Mouse (Mus musculus) forelimb bud, embryonic 11.5 days (tissue): ENCODE measurements around the gene Hkdc1.
A peak's percentile ranks its signal among the peaks of the same experiment; 100 is the strongest.

Experiments
- DNase-seq: peaks from one replicate; pipeline ENCODE4 v3.0.0-alpha.2; 2012; ENCODE audit warnings: low read depth, low spot score

Hkdc1 gene

DNA sequence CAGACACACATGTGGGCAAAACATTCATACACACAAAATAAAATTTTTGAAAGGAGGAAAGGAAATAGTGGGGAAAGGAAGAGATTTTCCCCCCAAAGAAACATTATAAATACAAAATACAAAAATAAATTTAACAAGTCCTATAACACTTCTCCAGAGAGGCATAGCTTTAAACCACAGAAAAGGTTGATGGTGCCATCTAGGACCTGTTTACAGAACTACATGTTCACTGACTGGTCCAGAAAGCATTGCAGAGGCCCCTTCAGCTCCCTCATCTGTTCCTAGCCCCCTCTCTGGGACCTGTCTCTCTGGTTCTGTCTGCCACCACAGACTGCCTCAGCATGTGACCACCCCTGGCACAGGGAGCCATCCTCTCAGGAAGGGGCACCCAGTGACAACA is 41.4 kb downstream of the Hkdc1 start:
- DNase-seq = no peak

- no peak for DNase-seq
These were observed 42.5 kb downstream of the Hkdc1 start, which contains the start of gene Hk1 for GRCm38 (mm10) chr10:62379808-62380207. Hk1 (minus strand) TSS chr10:62379908.

- no peak for DNase-seq
These were observed 63.5 kb downstream of the Hkdc1 start for GRCm38 (mm10) chr10:62358827-62359226.

GRCm38 (mm10) chr10:62356105-62356730 is 66.1 kb downstream of the Hkdc1 start:
- no peak for DNase-seq

GRCm38 (mm10) chr10:62345147-62345546 is 77.1 kb downstream of the Hkdc1 start:
- DNase-seq = no peak

DNA sequence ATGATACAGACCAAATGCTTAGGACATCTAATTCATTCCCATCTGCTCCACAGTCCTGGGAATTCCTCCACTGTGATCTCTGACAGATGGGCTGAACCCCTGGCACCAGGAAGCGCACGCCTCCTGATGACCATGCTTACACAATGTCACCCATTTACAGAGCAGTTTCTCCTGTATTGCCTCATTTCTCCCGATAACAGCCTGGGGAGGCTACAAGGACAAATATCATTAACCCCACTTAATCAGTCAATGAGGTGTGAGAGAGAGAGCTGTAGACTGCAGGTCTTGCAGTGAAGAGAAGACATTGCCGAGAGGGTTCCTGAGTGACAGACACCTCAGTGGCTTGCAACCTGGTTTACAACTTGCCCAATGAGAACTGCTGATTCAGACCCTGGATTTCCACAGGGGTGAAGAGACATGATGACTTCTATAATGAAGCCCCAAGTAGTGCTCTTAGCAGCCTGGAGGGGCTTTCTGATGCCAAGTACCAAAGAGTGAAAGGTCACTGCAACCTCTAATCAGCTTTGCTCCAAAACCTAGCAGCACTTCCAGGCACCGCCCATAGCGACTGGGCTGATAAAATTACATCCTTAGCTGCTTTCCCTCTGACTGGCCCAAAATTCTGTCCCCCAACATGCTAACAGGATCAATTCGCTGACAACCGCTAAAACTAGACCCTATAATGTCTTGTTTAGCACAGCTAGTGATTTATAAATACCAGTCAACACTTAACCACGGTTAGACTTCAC is 78.1 kb downstream of the Hkdc1 start:
- no peak for DNase-seq

- DNase-seq = no peak
These were observed 79.8 kb downstream of the Hkdc1 start for GRCm38 (mm10) chr10:62342512-62342911.

DNA sequence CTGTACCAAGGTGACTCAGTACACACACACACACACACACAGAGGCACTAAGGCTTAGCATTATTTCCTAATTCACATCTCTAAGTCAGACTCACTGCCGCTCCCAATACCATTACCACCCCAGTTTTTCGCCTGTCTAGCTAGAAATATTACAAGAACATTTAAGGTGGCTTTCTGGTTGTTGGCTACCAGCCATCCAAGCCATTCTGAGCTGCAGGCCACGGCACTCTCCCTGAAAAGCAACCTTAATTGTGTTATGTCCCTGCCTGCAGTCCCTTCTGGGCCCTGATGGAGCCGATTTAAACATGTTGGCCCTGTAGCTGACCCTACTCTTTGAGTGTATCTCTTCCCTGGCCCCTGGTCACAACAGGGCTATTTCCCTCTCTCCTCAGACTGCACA is 80.3 kb downstream of the Hkdc1 start:
- no peak for DNase-seq

DNA sequence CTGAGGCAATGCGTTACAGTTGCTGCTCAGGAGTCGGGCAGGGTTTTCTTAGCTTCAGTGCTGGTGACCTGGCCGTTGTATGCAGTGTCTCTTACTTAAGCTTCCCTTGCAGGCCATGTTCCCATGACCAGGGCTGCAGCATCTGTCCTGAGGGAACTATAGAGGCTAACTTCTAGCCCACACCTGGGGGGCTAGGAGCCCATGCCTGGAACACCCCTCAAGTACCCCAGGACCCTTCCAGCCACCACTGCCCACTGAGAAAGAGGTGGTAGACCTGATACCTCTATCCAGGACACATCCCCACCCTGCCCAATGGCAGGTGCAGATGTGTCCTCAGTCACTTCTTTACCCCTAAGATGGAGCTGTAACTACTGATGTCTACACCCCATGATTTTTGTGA is 81.3 kb downstream of the Hkdc1 start:
- no peak for DNase-seq

DNA sequence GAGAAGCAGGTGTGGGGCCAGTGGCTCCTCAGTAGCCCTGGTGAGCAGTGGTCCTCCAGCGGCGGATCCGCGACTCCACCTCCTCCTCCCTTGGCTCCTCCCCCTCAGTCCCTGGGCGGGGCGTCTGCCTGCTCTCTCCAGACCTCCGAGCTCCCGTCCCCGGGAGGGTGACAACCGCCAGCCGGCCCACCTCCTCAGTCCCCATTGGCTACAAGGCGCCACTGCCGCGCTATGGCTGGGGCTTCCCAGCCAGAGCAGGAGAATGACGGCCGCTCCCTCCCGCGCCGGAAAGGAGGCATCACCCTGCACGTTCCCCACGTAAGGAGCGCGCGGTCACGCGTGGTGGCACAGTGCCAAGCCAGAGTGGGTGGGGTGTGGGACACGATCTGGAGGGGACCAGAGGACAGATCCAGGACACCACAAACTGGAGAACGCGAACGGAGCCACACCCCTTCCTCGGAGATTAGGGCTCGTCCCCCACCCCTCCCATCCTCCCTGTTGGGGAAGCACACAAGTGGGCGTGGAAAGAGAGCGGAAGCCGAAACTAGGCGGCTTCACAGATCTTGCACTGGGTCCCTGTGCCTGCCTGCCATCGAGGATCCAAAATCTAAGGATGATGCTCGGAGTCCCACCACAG is 82.1 kb downstream of the Hkdc1 start:
- DNase-seq = peak; percentile 93

DNA sequence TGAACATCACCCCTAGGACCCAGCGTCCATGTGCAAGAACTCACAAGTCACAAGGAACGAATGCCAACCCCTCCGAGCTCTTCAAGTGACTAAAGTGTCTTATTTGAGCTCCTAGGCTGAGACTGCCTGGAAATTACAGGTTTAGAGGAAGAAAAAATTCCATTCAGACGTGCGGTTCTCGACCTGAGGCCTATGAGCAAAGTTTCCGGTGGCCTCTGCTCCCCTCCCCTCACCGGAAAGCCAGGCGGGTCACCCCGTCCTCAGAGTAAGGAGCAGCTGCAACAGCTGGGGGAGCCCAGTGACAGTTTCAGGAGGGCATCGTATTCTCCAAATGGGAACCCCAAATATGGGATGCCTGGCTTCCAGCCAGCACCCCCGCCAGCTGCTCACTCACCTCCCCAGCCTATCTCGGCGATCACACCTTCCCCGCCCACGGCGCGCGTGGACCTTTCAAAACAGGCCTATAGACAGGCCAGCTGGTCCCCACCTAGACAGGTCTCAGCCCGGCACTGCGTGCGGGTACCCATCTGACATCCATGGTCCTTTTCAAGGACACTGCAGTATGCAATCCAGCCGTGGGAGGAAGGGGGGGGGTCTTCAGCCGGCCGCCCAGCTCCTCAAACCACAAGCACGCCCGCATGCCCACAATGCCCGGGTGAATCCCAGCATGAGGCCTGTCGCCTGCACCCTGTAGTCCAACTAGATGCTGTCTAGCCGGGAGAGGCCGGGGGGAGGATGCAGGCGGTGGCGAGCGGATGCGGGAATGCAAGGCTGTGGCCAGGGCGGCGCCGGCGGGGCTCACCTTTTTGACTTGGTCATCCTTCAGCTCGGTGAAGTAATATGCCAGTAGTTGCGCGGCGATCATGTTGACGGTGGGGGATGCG is 82.8 kb downstream of the Hkdc1 start:
- no peak for DNase-seq

DNA sequence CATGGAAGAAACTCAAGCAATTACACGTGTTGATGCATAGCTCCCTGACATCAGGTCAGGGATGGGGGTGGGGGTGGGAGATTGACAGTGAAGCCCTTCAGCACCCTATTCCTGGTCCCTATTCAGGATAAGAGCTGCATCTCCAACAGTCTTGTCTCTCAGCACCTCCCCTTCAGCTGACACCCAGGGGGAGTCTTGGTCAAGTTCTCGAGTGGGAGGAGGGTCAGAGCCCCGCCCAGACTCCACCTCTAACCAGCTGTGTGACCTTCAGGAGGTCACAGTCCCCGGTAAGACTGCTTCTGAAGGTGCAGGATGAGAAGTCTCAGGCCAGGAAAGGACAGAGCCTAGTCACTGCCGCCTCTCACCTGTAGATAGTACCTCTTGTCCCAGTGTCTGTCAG is 83.7 kb downstream of the Hkdc1 start:
- no peak for DNase-seq

GRCm38 (mm10) chr10:62338176-62338575 is 84.1 kb downstream of the Hkdc1 start:
- no peak for DNase-seq

GRCm38 (mm10) chr10:62336601-62337578 is 85.4 kb downstream of the Hkdc1 start:
- DNase-seq = no peak

GRCm38 (mm10) chr10:62335423-62335776 is 86.9 kb downstream of the Hkdc1 start:
- no peak for DNase-seq

DNA sequence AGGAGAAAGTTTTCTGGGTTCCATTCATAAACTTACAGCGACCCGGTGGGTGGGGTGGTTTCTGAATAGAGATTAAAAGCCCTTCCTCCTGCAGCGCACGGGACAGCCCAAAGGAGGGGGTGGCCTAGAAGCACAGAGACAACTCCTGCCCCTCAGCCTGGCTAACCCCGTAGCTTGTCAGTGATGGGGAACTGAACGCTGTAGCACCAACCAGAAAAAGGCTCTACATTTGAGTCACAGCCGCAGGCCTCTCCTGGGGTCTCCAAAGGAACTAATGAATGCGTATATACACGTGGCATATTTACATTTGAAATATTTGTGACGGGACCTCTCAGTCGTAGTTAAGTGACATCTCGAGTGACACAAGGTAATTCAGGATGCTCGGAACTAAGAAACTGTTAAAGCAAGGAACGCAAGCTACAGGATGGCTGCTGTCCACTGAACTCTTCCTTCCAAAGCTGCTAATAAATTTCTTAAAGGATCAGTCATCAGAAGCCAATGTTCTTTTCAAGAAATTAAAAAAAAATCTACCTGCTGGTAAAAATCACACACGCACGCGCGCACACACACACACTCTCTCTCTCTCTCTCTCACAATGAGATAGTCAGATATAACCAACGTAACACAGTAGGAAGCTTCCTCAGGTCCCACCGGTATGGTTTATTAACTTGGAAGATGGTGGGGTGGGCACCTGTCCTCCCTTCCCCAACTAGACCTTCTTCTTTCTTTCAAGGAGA is 87.4 kb downstream of the Hkdc1 start:
- no peak for DNase-seq

DNA sequence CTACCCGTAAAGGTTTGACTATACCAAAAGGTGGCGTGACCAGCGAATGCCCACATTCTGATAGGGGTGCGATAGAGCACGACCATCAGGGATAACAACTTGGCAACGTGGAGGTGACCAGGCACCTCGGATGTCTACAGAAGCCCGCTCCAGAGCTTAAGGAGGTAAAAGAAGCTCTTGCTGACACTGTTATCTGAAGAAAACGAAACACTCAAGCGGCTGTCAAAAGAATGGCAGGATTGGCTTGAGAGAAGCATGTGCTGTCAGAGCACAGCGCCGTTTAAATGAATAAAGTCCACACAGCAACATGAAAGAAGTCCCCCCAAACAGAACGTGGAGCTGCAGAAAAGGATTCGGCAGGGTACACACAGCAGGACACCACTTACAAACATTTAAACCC is 89.0 kb downstream of the Hkdc1 start:
- DNase-seq = no peak
